Mouse (Mus musculus) heart, postnatal 0 days (tissue): Measurements from ENCODE around the gene Macf1.

Experiments
- CTCF ChIP-seq: IDR thresholded peaks from 2 replicates; pipeline ENCODE4 v1.5.1; 2016; ENCODE audit warnings: antibody characterized with exemption, control low read depth, low read depth
- EP300 ChIP-seq: IDR thresholded peaks from 2 replicates; pipeline ENCODE4 v1.6.1; 2016; ENCODE audit warnings: antibody characterized with exemption, low read depth

GRCm38 (mm10) chr4:123665681-123666278 lies 18.4 kb downstream of the Macf1 start:
- TF ChIP-seq CTCF (no peak), EP300 (no peak)
